Mouse (Mus musculus) regulatory T cell (primary cell): ENCODE measurements around the gene Col19a1.

ENCODE experiments used
- in situ Hi-C: fragments of 300-600 bp; cut with MboI, MseI; formaldehyde crosslinking; loops from one replicate; pipeline ENCODE4 v1.15.1; 2025; ENCODE audit warnings: high pct_unique_total_duplicates

Gene Col19a1

GRCm38 (mm10) chr1:24230428-24230827, 356.8 kb downstream of the Col19a1 start:
- in situ Hi-C loops, result no loop called here

- in situ Hi-C loops, result no loop called here
These were observed 357.7 kb downstream of the Col19a1 start for GRCm38 (mm10) chr1:24229552-24229951.

GRCm38 (mm10) chr1:24226941-24227711, 360.1 kb downstream of the Col19a1 start:
- in situ Hi-C loops, result no loop called here

GRCm38 (mm10) chr1:24225825-24226526, 361.3 kb downstream of the Col19a1 start:
- in situ Hi-C loops, result no loop called here

GRCm38 (mm10) chr1:24222981-24223612, 364.2 kb downstream of the Col19a1 start:
- in situ Hi-C loops, result no loop called here

- in situ Hi-C loops, result no loop called here
These were observed 365.0 kb downstream of the Col19a1 start for GRCm38 (mm10) chr1:24222231-24222630.

GRCm38 (mm10) chr1:24219041-24219440, 368.2 kb downstream of the Col19a1 start:
- in situ Hi-C loops, result no loop called here
